Mouse (Mus musculus) CH12.LX (cell line): ENCODE measurements around the gene Hormad1. TPM values are rescaled to one million over a fixed set of nuclear protein-coding genes. Genes with fewer than 3 reads are reported as not detected.

Source experiments
- DNase-seq: peaks from one replicate; pipeline ENCODE4 v3.0.0-alpha.2; 2013; ENCODE audit errors: extremely low read depth
- H3K27ac ChIP-seq: 2 replicates; pipeline ENCODE4 v1.5.1; 2012; ENCODE audit warnings: low read depth, mild to moderate bottlenecking, control low read depth, moderate library complexity; ENCODE audit not compliant: insufficient read depth
- H3K27me3 ChIP-seq: replicated peaks from 2 replicates; pipeline ENCODE3; 2012; ENCODE audit warnings: inconsistent platforms
- H3K36me3 ChIP-seq, 2 experiments: replicated peaks in 1 of 2; 2 replicates each; pipeline versions ENCODE3 to v1.6.1; 2012; ENCODE audit warnings: inconsistent platforms in 1 of 2, low read length in 1 of 2, mild to moderate bottlenecking in 1 of 2, mixed read lengths in 1 of 2, moderate library complexity in 1 of 2; ENCODE audit not compliant: control insufficient read depth in 1 of 2, insufficient read depth in 1 of 2
- H3K4me1 ChIP-seq, 2 experiments: 2 replicates each; pipeline ENCODE4 v1.6.1; 2012; ENCODE audit warnings: inconsistent platforms in 1 of 2, moderate library complexity in 1 of 2; ENCODE audit not compliant: insufficient read depth in 2 of 2, control insufficient read depth in 1 of 2
- H3K4me2 ChIP-seq: 2 replicates; pipeline ENCODE4 v1.6.1; 2012; ENCODE audit warnings: low read depth, mild to moderate bottlenecking, control low read depth; ENCODE audit not compliant: poor library complexity, insufficient read depth, severe bottlenecking
- H3K4me3 ChIP-seq, 3 experiments: fragments of 150-350 bp in 1 of 3; sonication (generic) in 1 of 3; replicated peaks in 1 of 3; 2 replicates each; pipeline versions ENCODE3 to v1.5.1; 2011 to 2012; ENCODE audit warnings: low read depth in 2 of 3, low read length in 2 of 3, mild to moderate bottlenecking in 2 of 3, moderate library complexity in 2 of 3, control low read depth in 1 of 3, improper control_type of control experiment in 1 of 3, inconsistent platforms in 1 of 3, mixed read lengths in 1 of 3; ENCODE audit not compliant: poor library complexity in 1 of 3
- H3K79me2 ChIP-seq: replicated peaks from 2 replicates; pipeline ENCODE4 v1.6.1; 2012; ENCODE audit warnings: mild to moderate bottlenecking, moderate library complexity; ENCODE audit not compliant: control insufficient read depth, poor library complexity, insufficient read depth, severe bottlenecking; ENCODE audit errors: extremely low read depth
- H3K9ac ChIP-seq: 2 replicates; pipeline ENCODE4 v1.6.1; 2012; ENCODE audit warnings: low read depth, mild to moderate bottlenecking, control low read depth, moderate library complexity; ENCODE audit not compliant: insufficient read depth
- H3K9me3 ChIP-seq: replicated peaks from 2 replicates; pipeline ENCODE3; 2012; ENCODE audit warnings: low read length, inconsistent platforms, mixed read lengths
- BHLHE40 ChIP-seq: IDR thresholded peaks from 2 replicates; pipeline ENCODE4 v1.6.1; 2011; ENCODE audit warnings: mild to moderate bottlenecking, low read depth, low read length, improper control_type of control experiment
- CHD2 ChIP-seq: IDR thresholded peaks from 2 replicates; pipeline ENCODE4 v1.6.1; 2011; ENCODE audit warnings: low read length, improper control_type of control experiment
- E2F4 ChIP-seq: IDR thresholded peaks from 2 replicates; pipeline ENCODE4 v1.6.1; 2011; ENCODE audit warnings: low read depth, low read length, improper control_type of control experiment; ENCODE audit not compliant: insufficient replicate concordance
- ETS1 ChIP-seq: conservative IDR thresholded peaks from 2 replicates; pipeline ENCODE4 v1.6.1; 2012; ENCODE audit warnings: low read depth, mild to moderate bottlenecking, inconsistent platforms, low read length, improper control_type of control experiment, moderate library complexity
- GABPA ChIP-seq: IDR thresholded peaks from 2 replicates; pipeline ENCODE4 v1.6.1; 2012; ENCODE audit warnings: low read depth, low read length, improper control_type of control experiment, inconsistent platforms; ENCODE audit not compliant: insufficient replicate concordance
- IRF4 ChIP-seq: IDR thresholded peaks from 2 replicates; pipeline ENCODE4 v1.6.1; 2014; ENCODE audit warnings: low read depth, mild to moderate bottlenecking, inconsistent platforms, low read length, improper control_type of control experiment
- JUND ChIP-seq: conservative IDR thresholded peaks from 2 replicates; pipeline ENCODE4 v1.6.1; 2011; ENCODE audit warnings: low read depth, low read length, improper control_type of control experiment
- MAFK ChIP-seq: IDR thresholded peaks from 2 replicates; pipeline ENCODE4 v1.6.1; 2011; ENCODE audit warnings: low read length, improper control_type of control experiment; ENCODE audit not compliant: insufficient replicate concordance
- RAD21 ChIP-seq: IDR thresholded peaks from 2 replicates; pipeline ENCODE4 v1.6.1; 2011; ENCODE audit warnings: low read depth, mild to moderate bottlenecking, low read length, improper control_type of control experiment, moderate library complexity
- RCOR1 ChIP-seq: conservative IDR thresholded peaks from 2 replicates; pipeline ENCODE4 v1.6.1; 2012; ENCODE audit warnings: low read depth, mild to moderate bottlenecking, inconsistent platforms, low read length, improper control_type of control experiment
- UBTF ChIP-seq: IDR thresholded peaks from 2 replicates; pipeline ENCODE4 v1.6.1; 2012; ENCODE audit warnings: low read depth, mild to moderate bottlenecking, inconsistent platforms, low read length, improper control_type of control experiment, moderate library complexity
- USF2 ChIP-seq: conservative IDR thresholded peaks from 2 replicates; pipeline ENCODE4 v1.6.1; 2011; ENCODE audit warnings: low read depth, low read length, improper control_type of control experiment
- ZKSCAN1 ChIP-seq: IDR thresholded peaks from 2 replicates; pipeline ENCODE4 v1.6.1; 2012; ENCODE audit warnings: low read depth, inconsistent platforms, low read length, improper control_type of control experiment, borderline replicate concordance
- ZNF384 ChIP-seq: IDR thresholded peaks from 2 replicates; pipeline ENCODE4 v1.6.1; 2012; ENCODE audit warnings: low read depth, low read length, improper control_type of control experiment, inconsistent platforms
- dilution Hi-C: fragments of 300-500 bp; cut with MboI; formaldehyde crosslinking; loops from 2 replicates; pipeline ENCODE4 v1.14.3; 2020; ENCODE audit warnings: low sequenced_read_pairs; ENCODE audit not compliant: extremely low pct_unique_long_range_greater_than_20kb, extremely low pct_ligation_motif_present
- in situ Hi-C: fragments of 300-500 bp; cut with MboI; formaldehyde crosslinking; loops from 3 replicates; pipeline ENCODE4 v1.14.3; 2019; ENCODE audit warnings: low sequenced_read_pairs, low pct_ligation_motif_present, low pct_unique_long_range_greater_than_20kb, mixed read lengths
- polyA plus RNA-seq: library from polyadenylated mRNA; unstranded; fragments of >175 nt; gene quantifications from 2 replicates; pipeline ENCODE4 v1.2.1, GENCODE M21; 2012; ENCODE audit warnings: low read depth; ENCODE audit not compliant: insufficient read length
- total RNA-seq, 2 experiments: library from RNA; depleted of rRNA; stranded (reverse); fragments of 300-350 nt in 1 of 2; fragments of >200 nt in 1 of 2; gene quantifications; 2 replicates each; pipeline ENCODE4 v1.2.3; 2012 to 2014

The Hormad1 gene
- not detected in 2 replicates for total RNA-seq (2012; rRNA removed)
- total RNA-seq (2014; rRNA removed), result not detected in 2 replicates
- polyA plus RNA-seq, result not detected in 2 replicates

DNA sequence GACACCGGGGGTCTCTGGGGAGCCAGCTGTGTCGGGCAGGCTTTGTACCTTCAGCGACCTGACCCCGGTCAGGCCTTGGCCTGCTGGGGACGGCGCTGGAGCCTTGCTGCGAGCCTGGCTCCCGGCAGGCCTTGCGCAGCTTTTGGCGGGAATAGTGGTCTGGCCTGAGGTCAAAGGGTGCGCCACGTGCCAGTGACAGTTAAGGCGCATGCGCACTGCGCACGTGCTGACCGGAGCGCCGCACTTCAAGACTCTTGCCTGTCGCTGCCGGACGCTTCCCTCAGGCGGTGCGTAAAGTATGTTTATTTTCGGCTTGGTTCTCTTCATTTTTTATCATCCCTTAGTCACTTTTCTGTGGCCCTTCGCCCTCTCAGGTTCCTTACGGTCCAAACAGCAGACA is at the start of gene Hormad1:
Gene Hormad1, plus strand, starts transcription at position 241 of the 400 bp plus-strand sequence.
- in situ Hi-C loops (no loop called here), dilution Hi-C loops (no loop called here)
- Histone ChIP-seq H3K79me2 (no peaks in the 10 kb centered on the region), H3K4me3 (no peak within 1 kb of the TSS), H3K4me1 (no peaks in the 10 kb centered on the region), H3K4me2 (no peak within 1 kb of the TSS), H3K27me3 (no peaks in the 10 kb centered on the region), H3K9me3 (no peaks in the 10 kb centered on the region), H3K27ac (no peak within 1 kb of the TSS), H3K9ac (no peak within 1 kb of the TSS), H3K36me3 (peaks cover 3 to 16% of the 10 kb centered on the region in 2 experiments)
- no peak for DNase-seq
- TF ChIP-seq RCOR1 (no peak), UBTF (no peak), JUND (no peak), E2F4 (no peak), CHD2 (no peak), GABPA (no peak), RAD21 (no peak), USF2 (no peak)

DNA sequence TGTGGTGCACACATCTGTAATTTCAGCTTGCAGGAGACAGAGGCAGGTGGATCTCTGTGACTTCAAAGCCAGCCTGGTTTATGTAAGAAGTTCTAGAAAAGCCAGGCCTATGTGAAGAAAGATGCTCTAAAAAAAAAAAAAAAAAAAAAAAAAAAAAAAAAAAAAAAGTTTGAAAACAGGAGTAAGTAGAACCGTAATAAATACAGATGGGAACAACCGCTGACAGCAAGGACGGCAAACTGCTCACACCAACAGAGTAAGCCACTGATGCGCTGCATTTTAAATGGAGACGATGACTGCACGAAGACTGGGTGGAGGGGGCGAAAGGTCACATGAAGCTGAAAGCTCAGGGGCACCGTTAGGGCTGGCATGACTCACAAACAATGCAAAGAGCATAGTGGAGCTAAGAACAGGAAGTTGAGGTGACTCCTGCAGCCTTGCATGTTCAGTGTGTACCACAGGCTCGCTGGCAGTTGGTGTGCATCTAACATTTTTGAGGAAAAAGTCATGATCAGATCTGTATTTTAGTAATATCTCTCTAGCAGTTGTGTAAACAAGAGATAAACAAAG is 47.8 kb upstream of the Hormad1 start:
- Histone ChIP-seq H3K4me3 (no peak overlapping the region), H3K9me3 (no peaks in the 10 kb centered on the region), H3K4me2 (no peak overlapping the region), H3K9ac (no peak overlapping the region), H3K36me3 (no peaks in the 10 kb centered on the region), H3K27ac (no peak overlapping the region), H3K79me2 (no peaks in the 10 kb centered on the region), H3K27me3 (no peaks in the 10 kb centered on the region), H3K4me1 (peaks cover 3 to 6% of the 10 kb centered on the region in 2 experiments)
- in situ Hi-C loops (loop anchor here (25.0 kb wide), 1 partner anchor 251 kb away; the partner anchor contains the start of gene Tars2), dilution Hi-C loops (no loop called here)
- peak; percentile 62 for DNase-seq
- TF ChIP-seq ZKSCAN1, result no peak
- no peak for TF ChIP-seq USF2
- TF ChIP-seq IRF4, result no peak
- peak; percentile 85 for TF ChIP-seq ZNF384
- no peak for TF ChIP-seq MAFK
- TF ChIP-seq ETS1, result no peak
- TF ChIP-seq BHLHE40, result 0 out of 2 replicates have a peak, but pooled peaks have one; percentile 27
